Mouse (Mus musculus): ENCODE data around the gene Akap6.

GRCm38 (mm10) chr12:52861922-52862321 is 162.7 kb downstream of the Akap6 start:
- TF ChIP-seq POLR2A (IDR thresholded peaks at IDR 0.05; ENCODE audit: borderline replicate concordance, insufficient read depth, low read length) (no peak), CTCF (IDR thresholded peaks at IDR 0.05; ENCODE audit: borderline replicate concordance, insufficient read depth, low read depth, low read length) (no peak)
